Mouse (Mus musculus) thymus, adult 18-20 months (tissue): Measurements from ENCODE around the gene Osbpl11.
A peak's percentile ranks its signal among the peaks of the same experiment; 100 is the strongest.

Experiments used
- DNase-seq, 2 experiments: peaks; one replicate each; pipeline ENCODE4 v3.0.0; 2022; ENCODE audit warnings: mixed read lengths in 2 of 2

Osbpl11 gene

DNA sequence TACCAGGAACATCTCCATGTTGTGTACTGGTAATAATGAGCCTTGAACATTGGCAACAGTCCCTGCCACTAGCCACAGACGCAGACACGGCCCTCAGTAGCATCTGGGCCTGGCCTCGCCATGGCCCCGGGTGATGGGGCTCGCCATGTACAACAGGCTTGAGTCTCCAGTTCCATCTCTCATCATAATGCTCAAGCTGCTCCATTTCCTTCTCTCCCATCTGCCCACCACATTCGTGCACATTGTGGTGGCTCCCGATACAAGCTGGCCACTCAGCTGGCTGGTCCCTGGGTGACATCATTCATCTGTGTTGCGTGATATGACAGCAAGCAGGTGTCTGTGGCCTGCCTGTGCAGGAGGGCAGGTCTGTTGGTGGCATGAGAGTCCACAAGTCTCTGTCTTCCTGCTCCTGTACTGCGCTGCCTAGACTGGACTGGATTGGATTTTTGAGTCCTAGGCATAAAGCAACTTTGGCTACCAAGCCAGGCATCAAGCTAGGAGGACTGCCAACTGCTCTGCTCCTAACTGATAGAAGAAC lies 60.1 kb downstream of the Osbpl11 start:
- no peak for DNase-seq

DNA sequence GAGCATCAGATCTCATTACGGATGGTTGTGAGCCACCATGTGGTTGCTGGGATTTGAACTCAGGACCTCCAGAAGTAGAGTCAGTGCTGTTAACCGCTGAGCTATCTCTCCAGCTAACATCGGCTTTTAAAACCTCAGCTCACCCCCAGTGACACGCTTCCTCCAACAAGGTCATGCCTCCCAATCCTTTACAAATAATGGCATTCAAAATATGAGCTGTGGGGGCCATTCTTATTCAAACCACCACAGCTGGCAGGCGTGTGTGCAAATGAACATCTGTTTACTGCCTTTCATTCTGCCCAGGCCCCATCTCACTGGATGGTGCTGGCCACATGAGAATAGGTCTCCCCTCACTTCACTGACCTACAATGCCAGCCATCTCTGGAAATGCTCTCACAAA lies 61.7 kb downstream of the Osbpl11 start:
- no peak for DNase-seq

DNA sequence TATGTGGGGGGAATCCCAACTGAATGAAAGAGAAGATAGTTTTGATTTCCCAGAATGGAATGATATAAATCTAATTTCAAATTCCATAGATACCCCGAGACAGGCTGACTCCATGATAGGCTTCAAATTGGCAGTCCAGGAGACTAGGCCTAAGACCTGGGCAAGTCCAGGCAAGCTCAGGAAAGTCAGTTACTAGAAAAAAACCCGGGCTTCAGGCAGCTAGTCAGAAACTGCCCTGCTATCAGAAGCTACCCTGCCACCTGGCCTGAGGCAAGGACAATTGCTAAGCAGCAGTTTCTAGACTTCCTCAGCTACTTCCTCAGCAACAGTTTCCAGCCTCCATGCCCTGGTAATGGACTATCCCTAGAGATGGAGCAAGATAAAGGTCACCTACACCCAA lies 62.1 kb downstream of the Osbpl11 start:
- no peak for DNase-seq

DNA sequence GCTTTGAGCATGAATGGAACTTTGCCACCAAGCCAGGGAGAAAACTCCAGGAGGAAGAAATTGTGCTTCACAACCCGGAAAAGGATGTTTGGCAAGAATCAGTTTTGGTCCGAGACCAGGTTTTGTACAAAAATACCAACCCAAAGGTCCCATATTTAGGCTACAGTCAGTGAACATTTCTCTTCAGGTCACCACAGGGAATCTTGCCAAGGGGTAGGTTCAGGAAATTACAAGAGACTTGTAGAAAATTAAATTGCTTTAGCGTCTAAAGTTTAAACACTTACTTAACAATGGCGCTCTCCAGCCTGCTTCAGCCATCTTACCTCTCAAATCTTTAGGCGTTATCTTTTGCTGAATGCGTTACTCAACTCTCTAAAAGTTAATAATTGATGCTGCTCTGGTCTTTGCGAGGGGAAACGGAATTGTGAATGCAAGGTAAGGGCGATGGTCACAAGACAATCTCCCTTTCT lies 65.8 kb downstream of the Osbpl11 start:
- no peak for DNase-seq

DNA sequence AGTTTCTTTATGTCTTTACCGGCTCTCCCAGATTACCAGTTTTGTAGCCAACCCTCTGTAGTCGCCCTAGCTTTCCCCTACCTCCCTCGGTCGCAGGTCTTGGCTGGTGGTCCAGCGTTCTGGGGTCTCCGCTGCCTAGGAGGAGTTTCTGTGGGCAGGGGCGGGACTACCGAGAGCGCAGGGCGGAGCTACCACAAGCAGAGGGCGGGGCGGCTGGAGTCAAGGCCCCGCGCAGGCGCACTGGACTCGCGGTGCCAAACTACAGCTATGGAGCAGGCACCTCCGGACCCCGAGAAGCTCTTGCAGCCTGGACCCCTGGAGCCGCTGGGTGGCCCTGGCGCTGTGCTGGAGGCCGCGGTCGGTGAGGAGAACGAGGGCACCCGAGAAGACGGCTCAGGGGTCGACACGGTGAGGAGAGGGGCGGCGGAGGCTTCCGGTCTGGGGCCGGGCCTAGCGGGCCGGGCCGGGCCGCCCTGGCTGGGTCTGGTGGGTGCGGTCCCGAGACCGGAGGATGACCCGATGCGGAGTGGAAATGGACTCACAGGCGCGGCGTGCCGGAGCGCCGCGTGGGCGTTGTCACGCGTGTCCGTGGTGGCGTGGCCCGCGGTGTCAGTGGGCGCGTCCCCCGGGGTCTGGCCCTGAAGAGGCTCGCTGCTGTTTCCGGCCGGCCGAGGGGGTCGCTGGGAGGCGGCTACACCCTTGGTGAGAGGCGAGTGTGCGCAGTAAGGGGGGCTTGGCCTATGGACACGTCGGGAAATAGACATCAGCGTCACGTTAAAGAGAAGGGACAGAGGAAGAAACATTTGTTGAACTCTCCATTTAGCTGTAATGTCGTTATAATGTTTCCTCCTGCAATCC lies 66.6 kb downstream of the Osbpl11 start, which contains the start of gene Snx4:
Gene Snx4 (plus strand): TSS at position 249 of the 858 bp plus-strand sequence.
- peak; percentile 89 for DNase-seq

DNA sequence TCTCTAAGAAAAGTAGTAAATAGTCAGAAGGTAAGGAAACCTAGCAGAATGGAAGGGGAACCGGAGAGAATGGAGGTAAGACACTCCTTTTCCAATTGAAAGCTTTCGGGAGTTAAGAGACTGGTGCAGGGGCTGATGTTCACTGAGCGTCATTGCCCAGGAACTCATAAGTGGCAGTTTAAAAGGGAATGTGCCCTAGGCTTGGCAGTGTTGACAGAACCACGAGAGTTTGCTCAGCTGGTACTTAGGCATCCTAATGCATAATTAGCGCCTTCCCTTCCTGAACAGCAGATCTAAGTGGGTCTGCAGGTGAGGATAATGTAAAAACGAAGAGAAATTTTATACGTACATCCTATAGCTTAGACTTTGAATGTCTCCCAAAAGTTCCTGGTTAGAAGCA lies 70.7 kb downstream of the Osbpl11 start:
- no peak for DNase-seq

DNA sequence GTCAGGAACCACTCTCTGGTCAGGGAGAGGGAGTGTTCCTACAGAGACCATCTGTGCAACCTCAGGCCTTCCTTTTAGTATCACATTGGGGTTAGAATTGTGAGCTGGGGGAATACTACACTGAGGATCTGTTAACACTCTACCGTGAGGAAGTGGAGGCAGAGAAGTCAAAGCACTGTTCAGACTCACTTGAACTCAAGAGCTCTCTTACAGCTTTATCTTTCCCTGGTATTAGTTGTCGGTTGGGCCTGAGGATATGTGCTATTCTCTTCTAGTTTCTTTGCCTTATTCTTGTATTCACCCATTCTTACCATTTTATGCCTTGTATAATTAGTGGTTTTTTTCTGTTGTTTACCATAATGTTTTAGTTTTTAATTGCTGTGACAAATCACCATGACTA lies 73.7 kb downstream of the Osbpl11 start:
- no peak for DNase-seq

DNA sequence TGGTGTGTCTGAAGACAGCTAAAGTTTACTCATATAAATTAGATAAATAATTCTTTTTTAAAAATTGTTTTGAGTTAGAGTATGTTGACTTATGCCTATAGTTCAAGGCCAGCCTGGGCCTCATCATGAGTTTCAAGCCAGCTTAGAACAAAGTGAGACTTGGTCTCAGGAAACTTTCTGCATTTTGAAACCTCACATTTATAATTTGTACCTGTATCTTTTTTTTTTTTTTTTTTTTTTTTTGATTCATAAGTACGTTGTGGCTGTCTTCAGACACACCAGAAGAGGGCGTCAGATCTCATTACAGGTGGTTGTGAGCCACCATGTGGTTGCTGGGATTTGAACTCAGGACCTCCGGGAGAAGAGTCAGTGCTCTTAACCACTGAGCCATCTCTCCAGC lies 75.0 kb downstream of the Osbpl11 start:
- DNase-seq = no peak

DNA sequence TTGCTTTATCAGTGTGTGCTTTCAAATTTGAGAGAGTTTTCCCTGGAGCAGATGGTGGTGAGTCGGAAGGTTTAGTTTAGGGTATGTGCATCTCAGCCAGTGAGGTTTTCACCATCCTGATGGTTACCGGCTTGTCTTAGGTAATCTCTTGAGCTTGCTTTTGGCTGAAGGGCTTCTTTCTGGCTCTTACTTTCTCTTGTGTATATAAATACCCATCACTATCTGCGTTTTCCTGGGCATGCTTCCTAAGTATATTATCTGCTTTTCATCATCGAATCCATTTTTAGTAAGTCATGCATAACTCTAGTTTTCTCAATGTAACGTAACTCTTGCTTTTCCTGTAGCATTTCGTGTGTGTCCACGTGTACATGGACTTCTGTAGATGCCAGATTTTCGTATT lies 76.0 kb downstream of the Osbpl11 start:
- no peak for DNase-seq

DNA sequence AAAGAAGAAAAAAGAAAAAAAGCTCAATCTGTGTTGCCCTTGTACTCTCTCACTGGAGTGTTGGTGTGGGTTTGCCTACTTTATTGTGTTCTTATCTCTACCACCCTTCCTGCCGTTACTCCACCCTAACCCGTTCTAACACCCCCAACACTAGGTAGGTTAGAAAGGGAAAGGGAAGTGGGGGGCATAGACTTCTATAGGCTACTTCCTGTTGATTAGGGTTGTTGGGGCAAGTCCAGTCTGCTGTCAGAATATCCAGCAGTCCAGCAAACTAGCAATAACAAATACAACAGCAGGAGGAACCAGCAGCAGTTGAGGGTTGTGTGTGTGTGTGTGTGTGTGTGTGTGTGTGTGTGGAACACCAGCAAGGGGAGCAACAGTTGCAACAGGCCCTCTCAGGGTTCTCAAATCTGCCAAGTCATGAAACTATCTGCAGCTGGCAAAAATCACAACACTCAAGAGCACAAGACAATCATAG lies 76.8 kb downstream of the Osbpl11 start:
- DNase-seq = no peak

DNA sequence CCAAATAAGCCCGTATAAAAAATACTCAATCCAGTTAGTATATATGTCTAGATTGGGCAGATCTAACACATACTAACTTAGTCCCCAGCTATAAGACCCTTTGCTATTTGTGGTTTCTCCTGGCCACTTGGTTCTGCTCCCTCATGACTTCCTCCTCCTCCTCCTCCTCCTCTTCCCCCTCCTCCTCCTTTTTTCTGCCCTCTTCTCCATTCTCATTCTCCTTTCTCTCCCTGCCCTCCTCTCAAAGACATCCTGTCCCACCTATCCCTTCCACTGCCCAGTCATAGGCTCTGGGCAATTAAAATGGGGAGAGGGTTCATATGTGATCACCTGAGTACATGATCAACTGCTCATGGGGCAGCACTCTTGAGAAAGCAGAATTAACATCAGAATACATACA lies 77.2 kb downstream of the Osbpl11 start:
- DNase-seq = no peak

DNA sequence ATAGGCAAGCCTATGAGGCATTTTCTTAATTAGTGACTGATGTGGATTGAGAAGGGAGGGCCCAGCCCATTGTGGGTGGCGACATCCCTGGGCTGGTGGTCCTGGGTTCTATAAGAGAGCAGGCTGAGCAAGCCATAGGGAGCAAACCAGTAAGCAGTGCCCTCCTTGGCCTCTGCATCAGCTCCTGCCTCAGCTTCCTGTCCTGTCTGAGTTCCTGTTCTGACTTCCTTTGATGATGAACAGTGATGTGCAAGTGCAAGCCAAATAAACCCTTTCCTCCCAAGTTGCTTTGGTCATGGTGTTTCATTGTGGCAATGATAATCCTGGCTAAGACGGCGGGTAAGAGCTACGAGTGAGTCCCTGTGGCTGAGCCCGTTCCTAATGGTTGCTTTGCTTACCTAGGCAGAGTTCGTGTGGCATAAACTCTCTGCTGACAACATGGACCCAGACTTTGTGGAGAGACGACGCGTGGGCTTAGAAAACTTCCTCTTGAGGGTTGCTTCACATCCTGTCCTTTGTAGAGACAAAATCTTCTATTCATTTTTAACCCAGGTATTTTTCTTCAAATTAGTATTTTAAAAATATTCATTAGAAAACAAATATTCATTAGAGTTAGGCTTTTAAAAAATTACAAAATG lies 82.9 kb downstream of the Osbpl11 start:
- DNase-seq = no peak

DNA sequence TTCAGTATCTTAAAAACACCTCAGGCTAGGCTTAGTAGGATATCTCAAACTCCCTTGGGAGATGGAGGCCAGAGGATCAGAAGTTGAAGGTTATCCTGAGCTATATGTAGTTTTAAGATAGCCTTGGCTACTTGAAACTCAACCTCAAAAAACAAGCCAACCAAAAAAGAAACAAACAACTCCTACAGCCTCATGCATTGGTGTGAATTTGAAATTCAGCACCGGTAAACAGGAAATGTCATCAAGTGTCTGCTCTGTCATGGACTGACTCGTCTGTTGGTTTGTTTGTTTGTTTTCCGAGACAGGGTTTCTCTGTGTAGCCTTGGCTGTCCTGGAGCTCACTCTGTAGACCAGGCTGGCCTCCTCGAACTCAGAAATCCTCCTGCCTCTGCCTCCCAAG lies 87.0 kb downstream of the Osbpl11 start:
- DNase-seq = no peak

DNA sequence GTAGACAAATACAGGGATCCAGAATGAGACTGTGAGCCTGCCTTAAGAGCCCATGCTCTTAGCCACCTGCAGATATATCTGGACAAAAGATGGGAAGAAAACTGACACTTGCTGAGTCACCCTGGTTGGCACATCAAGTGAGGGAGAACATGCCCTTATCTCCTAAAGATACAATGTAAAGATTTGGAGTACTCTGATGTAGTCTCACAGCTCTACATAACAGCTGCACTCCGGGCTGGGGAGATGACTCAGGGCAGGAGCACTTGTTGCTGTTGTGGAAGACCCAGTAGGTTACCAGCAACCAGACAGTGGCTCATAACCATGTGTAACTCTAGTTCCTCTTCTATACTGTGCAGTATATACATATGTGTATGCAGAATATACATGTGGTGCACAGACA lies 98.2 kb downstream of the Osbpl11 start:
- no peak for DNase-seq

DNA sequence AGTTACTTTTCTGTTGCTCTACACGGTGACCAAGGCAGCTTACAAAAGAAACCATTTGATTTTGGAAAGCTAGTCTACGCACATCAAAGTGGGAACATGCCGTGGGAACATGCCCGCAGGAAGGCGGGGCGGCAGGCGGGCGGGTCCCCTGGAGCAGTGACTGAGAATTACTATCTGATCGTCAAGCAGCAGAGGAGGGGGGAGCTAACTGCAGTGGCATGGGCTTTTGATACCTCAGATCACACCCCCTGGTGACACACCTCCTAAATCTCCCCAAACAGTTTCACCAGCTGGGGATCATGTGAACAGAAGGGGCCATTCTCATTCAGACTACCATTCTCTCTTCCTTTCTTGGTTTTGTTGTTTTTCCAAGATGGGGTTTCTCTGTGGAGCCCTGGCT lies 103.7 kb downstream of the Osbpl11 start:
- DNase-seq = no peak

DNA sequence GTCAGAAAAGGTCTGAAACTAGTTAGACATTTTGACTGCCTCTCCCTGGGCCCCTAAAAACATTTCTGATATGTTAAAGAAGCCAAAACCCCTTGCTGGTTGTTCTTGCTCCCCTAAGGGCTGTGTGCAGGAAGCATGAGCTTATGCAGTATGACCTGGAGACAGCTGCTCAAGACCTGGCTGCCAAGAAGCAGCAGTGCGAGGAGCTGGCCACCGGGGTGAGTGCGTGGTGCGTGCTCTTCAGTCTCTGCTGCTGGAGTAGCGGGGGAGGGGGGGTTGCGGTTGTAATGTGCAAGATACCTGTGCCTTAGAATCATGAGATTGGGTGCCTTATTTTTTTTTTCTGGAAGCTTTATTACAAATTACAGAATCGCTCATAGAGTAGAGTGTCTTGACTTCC lies 105.1 kb downstream of the Osbpl11 start:
- DNase-seq = no peak

DNA sequence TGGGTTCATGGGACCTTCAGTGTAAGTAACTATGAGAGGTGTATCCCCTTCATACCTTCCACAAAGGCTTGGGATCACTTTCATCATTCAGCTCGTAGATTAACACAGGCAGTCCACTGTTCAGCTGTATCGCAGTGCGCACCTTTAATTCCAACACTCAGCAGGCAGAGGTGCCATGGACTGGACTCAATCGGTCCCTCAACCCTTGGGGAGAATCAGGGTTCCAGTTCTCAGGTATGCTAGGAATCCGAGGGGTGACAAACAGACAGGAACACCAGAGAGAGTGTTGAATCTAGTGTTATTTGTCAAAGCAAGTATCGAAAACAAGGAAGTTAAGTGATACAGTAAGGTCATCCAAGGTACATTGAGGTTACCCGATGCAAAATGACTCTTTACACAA lies 107.4 kb downstream of the Osbpl11 start:
- DNase-seq = no peak
